Mouse (Mus musculus): ENCODE measurements around the gene Iqschfp. TPM values are rescaled to one million over a fixed set of nuclear protein-coding genes. Genes with fewer than 3 reads are reported as not detected.

Gene Iqschfp
- polyA plus RNA-seq, 1 experiment from 2014 or later = 5.3 TPM

- Histone ChIP-seq H3K9ac (replicated peaks; ENCODE audit: low read depth, low read length) (no peak overlapping the region), H3K4me1 (replicated peaks; ENCODE audit: control insufficient read depth, insufficient read depth, low read length) (peaks cover 24% of the 10 kb centered on the region), H3K27ac (ENCODE audit: low read length) (no peak overlapping the region), H3K4me3 (replicated peaks; ENCODE audit: low read length) (no peak overlapping the region), H3K9me3 (ENCODE audit: control insufficient read depth, low read length) (no peaks in the 10 kb centered on the region), H3K36me3 (ENCODE audit: control insufficient read depth, insufficient read depth) (no peaks in the 10 kb centered on the region), H3K4me2 (ENCODE audit: low read length) (no peak overlapping the region), H3K27me3 (replicated peaks; ENCODE audit: control insufficient read depth, insufficient read depth, low read length) (no peaks in the 10 kb centered on the region)
- no peak for ATAC-seq
- WGBS = 83% methylated on average over 3 of the region's 3 CpGs
Measured at GRCm38 (mm10) chr3:68568149-68568548, 676.1 kb downstream of the Iqschfp start.

GRCm38 (mm10) chr3:68568716-68569115 is 676.7 kb downstream of the Iqschfp start:
- 51% methylated on average over 7 of the region's 7 CpGs for WGBS
- H3K27me3 ChIP-seq (replicated peaks; ENCODE audit: control insufficient read depth, insufficient read depth, low read length) = no peaks in the 10 kb centered on the region
- no peak for ATAC-seq
- H3K9ac ChIP-seq (replicated peaks; ENCODE audit: low read depth, low read length) = no peak overlapping the region
- H3K4me1 ChIP-seq (replicated peaks; ENCODE audit: control insufficient read depth, insufficient read depth, low read length) = peaks cover 25% of the 10 kb centered on the region
- H3K4me3 ChIP-seq (replicated peaks; ENCODE audit: low read length) = no peak overlapping the region
- H3K9me3 ChIP-seq (ENCODE audit: control insufficient read depth, low read length) = no peaks in the 10 kb centered on the region
- H3K27ac ChIP-seq (ENCODE audit: low read length) = no peak overlapping the region
- no peaks in the 10 kb centered on the region for H3K36me3 ChIP-seq (ENCODE audit: control insufficient read depth, insufficient read depth)
- no peak overlapping the region for H3K4me2 ChIP-seq (ENCODE audit: low read length)

- Histone ChIP-seq H3K4me2 (ENCODE audit: low read length) (no peak overlapping the region), H3K27me3 (replicated peaks; ENCODE audit: control insufficient read depth, insufficient read depth, low read length) (no peaks in the 10 kb centered on the region), H3K4me3 (replicated peaks; ENCODE audit: low read length) (no peak overlapping the region), H3K4me1 (replicated peaks; ENCODE audit: control insufficient read depth, insufficient read depth, low read length) (peaks cover 26% of the 10 kb centered on the region), H3K9ac (replicated peaks; ENCODE audit: low read depth, low read length) (no peak overlapping the region), H3K27ac (ENCODE audit: low read length) (no peak overlapping the region), H3K9me3 (ENCODE audit: control insufficient read depth, low read length) (no peaks in the 10 kb centered on the region), H3K36me3 (ENCODE audit: control insufficient read depth, insufficient read depth) (no peaks in the 10 kb centered on the region)
- 64% methylated on average over 4 of the region's 4 CpGs for WGBS
- ATAC-seq = no peak
Measured at GRCm38 (mm10) chr3:68570319-68570718, 678.3 kb downstream of the Iqschfp start.

- WGBS = 2% methylated on average over 28 of the region's 28 CpGs
- Histone ChIP-seq H3K27ac (ENCODE audit: low read length) (peak overlapping the region; percentile 98), H3K4me1 (replicated peaks; ENCODE audit: control insufficient read depth, insufficient read depth, low read length) (peaks cover 43% of the 10 kb centered on the region)
Measured at GRCm38 (mm10) chr3:68572249-68573225, 680.5 kb downstream of the Iqschfp start.

GRCm38 (mm10) chr3:68573226-68573624 is 681.2 kb downstream of the Iqschfp start:
- H3K9ac ChIP-seq (replicated peaks; ENCODE audit: low read depth, low read length) = peak overlapping the region; percentile 65
- H3K4me1 ChIP-seq (replicated peaks; ENCODE audit: control insufficient read depth, insufficient read depth, low read length) = peaks cover 43% of the 10 kb centered on the region
- H3K36me3 ChIP-seq (ENCODE audit: control insufficient read depth, insufficient read depth) = no peaks in the 10 kb centered on the region
- WGBS = 28% methylated on average over 3 of the region's 3 CpGs
- no peaks in the 10 kb centered on the region for H3K27me3 ChIP-seq (replicated peaks; ENCODE audit: control insufficient read depth, insufficient read depth, low read length)
- H3K27ac ChIP-seq (ENCODE audit: low read length) = peak overlapping the region; percentile 86
- H3K4me2 ChIP-seq (ENCODE audit: low read length) = peak overlapping the region; percentile 78
- ATAC-seq = no peak
- H3K9me3 ChIP-seq (ENCODE audit: control insufficient read depth, low read length) = no peaks in the 10 kb centered on the region
- peak overlapping the region; percentile 66 for H3K4me3 ChIP-seq (replicated peaks; ENCODE audit: low read length)

More at GRCm38 (mm10) chr3:68572249-68573225, 680.5 kb downstream of the Iqschfp start:
- Histone ChIP-seq H3K9me3 (ENCODE audit: control insufficient read depth, low read length) (no peaks in the 10 kb centered on the region), H3K4me3 (replicated peaks; ENCODE audit: low read length) (peak overlapping the region; percentile 66), H3K27me3 (replicated peaks; ENCODE audit: control insufficient read depth, insufficient read depth, low read length) (no peaks in the 10 kb centered on the region), H3K36me3 (ENCODE audit: control insufficient read depth, insufficient read depth) (no peaks in the 10 kb centered on the region), H3K9ac (replicated peaks; ENCODE audit: low read depth, low read length) (peak overlapping the region; percentile 81), H3K4me2 (ENCODE audit: low read length) (peak overlapping the region; percentile 78)
- ATAC-seq = peak; percentile 96

- Histone ChIP-seq H3K4me2 (ENCODE audit: low read length) (peak overlapping the region; percentile 78), H3K27ac (ENCODE audit: low read length) (peak overlapping the region; percentile 86), H3K4me1 (replicated peaks; ENCODE audit: control insufficient read depth, insufficient read depth, low read length) (peaks cover 43% of the 10 kb centered on the region), H3K9ac (replicated peaks; ENCODE audit: low read depth, low read length) (peak overlapping the region; percentile 65), H3K27me3 (replicated peaks; ENCODE audit: control insufficient read depth, insufficient read depth, low read length) (no peaks in the 10 kb centered on the region), H3K4me3 (replicated peaks; ENCODE audit: low read length) (peak overlapping the region; percentile 66), H3K9me3 (ENCODE audit: control insufficient read depth, low read length) (no peaks in the 10 kb centered on the region), H3K36me3 (ENCODE audit: control insufficient read depth, insufficient read depth) (no peaks in the 10 kb centered on the region)
- no peak for ATAC-seq
- 18% methylated on average over 5 of the region's 8 CpGs for WGBS
Measured at GRCm38 (mm10) chr3:68574097-68574496, 682.1 kb downstream of the Iqschfp start.

GRCm38 (mm10) chr3:68574565-68574964 is 682.5 kb downstream of the Iqschfp start:
- Histone ChIP-seq H3K36me3 (ENCODE audit: control insufficient read depth, insufficient read depth) (no peaks in the 10 kb centered on the region), H3K4me1 (replicated peaks; ENCODE audit: control insufficient read depth, insufficient read depth, low read length) (peaks cover 45% of the 10 kb centered on the region), H3K4me3 (replicated peaks; ENCODE audit: low read length) (peak overlapping the region; percentile 66), H3K9ac (replicated peaks; ENCODE audit: low read depth, low read length) (peak overlapping the region; percentile 65), H3K4me2 (ENCODE audit: low read length) (peak overlapping the region; percentile 78), H3K27me3 (replicated peaks; ENCODE audit: control insufficient read depth, insufficient read depth, low read length) (no peaks in the 10 kb centered on the region), H3K9me3 (ENCODE audit: control insufficient read depth, low read length) (no peaks in the 10 kb centered on the region), H3K27ac (ENCODE audit: low read length) (peak overlapping the region; percentile 86)
- ATAC-seq = no peak
- WGBS = 36% methylated on average over 8 of the region's 8 CpGs

GRCm38 (mm10) chr3:68575636-68576340 is 683.8 kb downstream of the Iqschfp start:
- peak overlapping the region; percentile 66 for H3K27ac ChIP-seq (ENCODE audit: low read length)
- H3K27me3 ChIP-seq (replicated peaks; ENCODE audit: control insufficient read depth, insufficient read depth, low read length) = no peaks in the 10 kb centered on the region
- peak overlapping the region; percentile 78 for H3K4me2 ChIP-seq (ENCODE audit: low read length)
- no peaks in the 10 kb centered on the region for H3K9me3 ChIP-seq (ENCODE audit: control insufficient read depth, low read length)
- H3K9ac ChIP-seq (replicated peaks; ENCODE audit: low read depth, low read length) = peak overlapping the region; percentile 50
- WGBS = 29% methylated on average over 10 of the region's 10 CpGs
- peaks cover 52% of the 10 kb centered on the region for H3K4me1 ChIP-seq (replicated peaks; ENCODE audit: control insufficient read depth, insufficient read depth, low read length)
- ATAC-seq = no peak
- H3K36me3 ChIP-seq (ENCODE audit: control insufficient read depth, insufficient read depth) = no peaks in the 10 kb centered on the region
- peak overlapping the region; percentile 19 for H3K4me3 ChIP-seq (replicated peaks; ENCODE audit: low read length)

- peak overlapping the region; percentile 19 for H3K4me3 ChIP-seq (replicated peaks; ENCODE audit: low read length)
- H3K4me2 ChIP-seq (ENCODE audit: low read length) = peak overlapping the region; percentile 78
- WGBS = under 1% methylated on average over 7 of the region's 7 CpGs
- peaks cover 52% of the 10 kb centered on the region for H3K4me1 ChIP-seq (replicated peaks; ENCODE audit: control insufficient read depth, insufficient read depth, low read length)
- H3K36me3 ChIP-seq (ENCODE audit: control insufficient read depth, insufficient read depth) = no peaks in the 10 kb centered on the region
- H3K9me3 ChIP-seq (ENCODE audit: control insufficient read depth, low read length) = no peaks in the 10 kb centered on the region
- peak overlapping the region; percentile 66 for H3K27ac ChIP-seq (ENCODE audit: low read length)
- no peaks in the 10 kb centered on the region for H3K27me3 ChIP-seq (replicated peaks; ENCODE audit: control insufficient read depth, insufficient read depth, low read length)
- ATAC-seq = peak; percentile 5
- peak overlapping the region; percentile 50 for H3K9ac ChIP-seq (replicated peaks; ENCODE audit: low read depth, low read length)
Measured at GRCm38 (mm10) chr3:68576431-68576830, 684.4 kb downstream of the Iqschfp start.
